Mouse (Mus musculus): ENCODE data around the gene Casq2. TPM values are rescaled to one million over a fixed set of nuclear protein-coding genes. Genes with fewer than 3 reads are reported as not detected.

Gene Casq2
- polyA plus RNA-seq, 1 experiment, result 49.1 TPM

DNA sequence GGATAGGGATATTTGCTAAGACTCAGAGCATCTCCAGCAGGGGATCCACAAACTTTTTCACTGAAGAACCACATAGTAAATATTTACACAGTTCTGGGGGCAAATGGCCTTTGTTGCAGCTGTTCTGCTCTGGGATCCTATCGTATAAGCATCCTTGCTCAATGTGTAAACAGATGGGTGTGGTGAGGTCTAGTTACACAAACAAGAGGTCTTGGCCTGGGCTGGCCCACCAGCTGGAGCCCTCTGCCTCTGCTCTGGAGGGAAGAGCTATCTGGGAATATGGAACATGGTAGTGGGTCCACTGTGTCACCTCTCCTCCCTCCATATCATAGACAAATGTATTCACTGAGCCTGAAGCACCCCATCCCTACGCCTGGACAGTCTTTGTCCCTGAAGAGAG, 40.9 kb downstream of the Casq2 start:
- no peak for DNase-seq
- 92% methylated on average over 2 of the region's 2 CpGs for WGBS
- Histone ChIP-seq H3K27ac (ENCODE audit: insufficient read depth, low read length) (no peak overlapping the region), H3K4me1 (ENCODE audit: control insufficient read depth, insufficient read depth, low read length) (peaks cover 5% of the 10 kb centered on the region; the same call in 1 of the 2 replicates), H3K4me3 (replicated peaks; ENCODE audit: insufficient read depth, low read depth, low read length) (no peak overlapping the region), H3K27me3 (ENCODE audit: control insufficient read depth, insufficient read depth, low read length) (no peaks in the 10 kb centered on the region)
- TF ChIP-seq CTCF (IDR thresholded peaks at IDR 0.05; ENCODE audit: borderline replicate concordance, insufficient read depth, low read depth, low read length) (no peak), POLR2A (IDR thresholded peaks at IDR 0.05; ENCODE audit: borderline replicate concordance, insufficient read depth, low read length) (no peak)

DNA sequence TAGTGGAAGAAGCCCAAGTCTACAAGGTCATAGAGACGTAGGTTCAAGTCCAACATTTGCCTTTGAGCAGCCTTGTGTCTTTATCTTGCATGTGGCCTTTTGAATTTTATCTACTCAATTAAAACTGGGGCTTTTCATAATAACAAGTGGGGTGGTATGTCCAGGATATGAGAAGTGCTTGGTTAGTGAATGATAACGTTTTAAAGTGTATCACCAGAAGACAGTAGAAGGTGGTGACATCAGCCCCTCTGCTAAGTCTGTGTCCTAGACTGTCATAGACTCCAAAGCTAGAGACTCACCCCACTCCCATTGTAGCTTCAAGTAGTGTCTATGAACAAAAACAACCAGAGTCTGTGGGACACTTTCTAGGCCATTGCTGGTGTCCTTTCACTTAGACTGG, 42.0 kb downstream of the Casq2 start:
- Histone ChIP-seq H3K27me3 (ENCODE audit: control insufficient read depth, insufficient read depth, low read length) (no peaks in the 10 kb centered on the region), H3K4me1 (ENCODE audit: control insufficient read depth, insufficient read depth, low read length) (peaks cover 5% of the 10 kb centered on the region; the same call in 1 of the 2 replicates), H3K27ac (ENCODE audit: insufficient read depth, low read length) (no peak overlapping the region), H3K4me3 (replicated peaks; ENCODE audit: insufficient read depth, low read depth, low read length) (no peak overlapping the region)
- DNase-seq, result no peak
- WGBS, result 93% methylated on average over 2 of the region's 2 CpGs
- no peak for TF ChIP-seq CTCF (IDR thresholded peaks at IDR 0.05; ENCODE audit: borderline replicate concordance, insufficient read depth, low read depth, low read length)
- no peak for TF ChIP-seq POLR2A (IDR thresholded peaks at IDR 0.05; ENCODE audit: borderline replicate concordance, insufficient read depth, low read length)

DNA sequence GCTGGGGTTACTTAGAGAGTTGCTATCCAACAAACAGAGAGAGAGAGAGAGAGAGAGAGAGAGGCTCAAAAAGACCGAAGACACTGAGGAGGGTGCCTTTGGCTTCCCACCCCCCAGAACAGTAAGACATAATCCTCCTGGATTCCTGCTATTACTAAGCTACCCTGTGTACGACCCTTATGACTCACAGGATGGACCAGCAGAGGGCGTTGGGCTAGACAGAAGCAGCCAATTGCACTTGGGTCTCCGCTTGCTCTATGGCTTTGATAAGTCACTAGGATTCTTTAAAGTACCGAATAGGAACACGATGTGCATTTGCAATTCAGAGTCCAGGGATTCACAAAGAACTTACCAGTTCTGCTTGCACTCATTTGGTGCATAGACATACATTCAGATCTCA, 44.3 kb downstream of the Casq2 start:
- H3K27me3 ChIP-seq (ENCODE audit: control insufficient read depth, insufficient read depth, low read length), result no peaks in the 10 kb centered on the region
- DNase-seq, result no peak
- TF ChIP-seq CTCF (IDR thresholded peaks at IDR 0.05; ENCODE audit: borderline replicate concordance, insufficient read depth, low read depth, low read length) (no peak), POLR2A (IDR thresholded peaks at IDR 0.05; ENCODE audit: borderline replicate concordance, insufficient read depth, low read length) (no peak)
- H3K4me3 ChIP-seq (replicated peaks; ENCODE audit: insufficient read depth, low read depth, low read length), result no peak overlapping the region
- no peak overlapping the region for H3K27ac ChIP-seq (ENCODE audit: insufficient read depth, low read length)
- H3K4me1 ChIP-seq (ENCODE audit: control insufficient read depth, insufficient read depth, low read length), result peaks cover 2% of the 10 kb centered on the region; the same call in 1 of the 2 replicates
- 71% methylated on average over 6 of the region's 6 CpGs for WGBS

DNA sequence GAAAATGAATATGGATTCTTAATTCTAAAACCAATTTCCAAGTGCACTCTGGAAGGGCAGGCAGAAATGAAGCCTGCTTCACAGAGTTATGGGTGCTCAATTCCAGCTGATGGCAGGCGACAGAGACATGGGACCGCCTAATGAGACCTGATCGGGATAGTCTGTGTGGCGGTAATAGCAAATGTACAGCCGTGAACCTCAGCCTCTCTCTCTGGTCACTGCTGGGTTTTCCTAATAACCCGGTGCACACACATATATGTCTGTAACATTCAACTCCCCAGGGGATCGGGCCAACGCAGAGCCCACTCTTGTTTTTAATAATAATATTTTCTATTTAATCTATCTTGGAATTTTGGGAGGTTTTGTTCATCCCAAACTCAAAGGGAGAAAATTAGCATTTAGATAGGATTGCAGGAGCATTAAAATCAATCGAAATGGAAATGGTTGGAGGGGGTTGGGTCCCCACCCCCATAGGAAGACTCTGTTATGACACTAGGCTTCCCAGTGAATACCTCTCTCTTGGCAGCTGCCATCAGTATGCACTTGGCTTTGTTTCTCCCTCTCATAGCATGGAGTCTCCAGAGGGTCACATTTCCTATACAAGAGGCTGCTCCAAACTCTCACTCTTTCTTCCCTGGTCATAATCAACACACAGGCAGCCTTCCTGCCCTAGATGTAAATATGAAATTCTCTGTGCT, 45.6 kb downstream of the Casq2 start:
- no peak for TF ChIP-seq POLR2A (IDR thresholded peaks at IDR 0.05; ENCODE audit: borderline replicate concordance, insufficient read depth, low read length)
- TF ChIP-seq CTCF (IDR thresholded peaks at IDR 0.05; ENCODE audit: borderline replicate concordance, insufficient read depth, low read depth, low read length), result no peak
- no peak overlapping the region for H3K27ac ChIP-seq (ENCODE audit: insufficient read depth, low read length)
- H3K4me1 ChIP-seq (ENCODE audit: control insufficient read depth, insufficient read depth, low read length), result no peaks in the 10 kb centered on the region
- DNase-seq, result no peak
- 91% methylated on average over 9 of the region's 9 CpGs for WGBS
- no peak overlapping the region for H3K4me3 ChIP-seq (replicated peaks; ENCODE audit: insufficient read depth, low read depth, low read length)
- no peaks in the 10 kb centered on the region for H3K27me3 ChIP-seq (ENCODE audit: control insufficient read depth, insufficient read depth, low read length)

DNA sequence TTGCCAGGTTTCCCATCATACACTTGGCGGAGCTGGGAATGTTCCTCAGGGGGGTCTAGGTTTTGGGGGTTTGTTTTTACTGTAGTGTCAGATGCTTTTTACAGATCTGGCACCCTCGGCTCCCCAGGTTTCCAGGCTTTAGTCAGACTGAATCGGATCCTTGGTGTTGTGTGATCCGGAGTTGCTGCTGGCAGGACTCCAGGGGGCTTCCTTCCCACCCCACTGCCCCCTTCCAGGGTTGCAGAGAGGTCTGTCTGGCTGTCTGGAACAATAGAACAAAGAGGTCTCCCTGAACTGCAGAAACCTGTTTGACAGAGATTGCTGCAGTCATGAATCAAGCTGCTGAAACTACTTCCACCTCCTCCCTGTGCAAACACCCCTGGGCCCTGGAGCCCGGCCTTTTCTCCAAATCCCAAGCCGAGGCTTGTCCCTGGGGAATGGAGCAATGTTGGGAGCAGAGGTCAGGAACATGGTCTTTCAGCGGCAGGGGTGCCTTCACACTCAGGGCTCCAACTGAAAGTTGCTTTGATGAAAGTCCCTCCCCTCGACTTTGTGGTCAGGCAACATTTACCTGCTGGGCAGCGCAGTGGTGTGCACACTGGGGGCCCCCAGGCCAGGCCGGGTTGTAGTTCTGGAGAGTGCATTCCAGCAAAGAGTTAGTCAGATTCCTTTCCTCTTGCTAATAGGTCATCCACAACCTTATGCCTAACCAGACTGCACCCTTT, 49.3 kb downstream of the Casq2 start:
- no peaks in the 10 kb centered on the region for H3K27me3 ChIP-seq (ENCODE audit: control insufficient read depth, insufficient read depth, low read length)
- WGBS, result 44% methylated on average over 10 of the region's 10 CpGs
- H3K27ac ChIP-seq (ENCODE audit: insufficient read depth, low read length), result no peak overlapping the region
- no peaks in the 10 kb centered on the region for H3K4me1 ChIP-seq (ENCODE audit: control insufficient read depth, insufficient read depth, low read length)
- no peak for TF ChIP-seq POLR2A (IDR thresholded peaks at IDR 0.05; ENCODE audit: borderline replicate concordance, insufficient read depth, low read length)
- TF ChIP-seq CTCF (IDR thresholded peaks at IDR 0.05; ENCODE audit: borderline replicate concordance, insufficient read depth, low read depth, low read length), result no peak
- no peak for DNase-seq
- H3K4me3 ChIP-seq (replicated peaks; ENCODE audit: insufficient read depth, low read depth, low read length), result no peak overlapping the region

DNA sequence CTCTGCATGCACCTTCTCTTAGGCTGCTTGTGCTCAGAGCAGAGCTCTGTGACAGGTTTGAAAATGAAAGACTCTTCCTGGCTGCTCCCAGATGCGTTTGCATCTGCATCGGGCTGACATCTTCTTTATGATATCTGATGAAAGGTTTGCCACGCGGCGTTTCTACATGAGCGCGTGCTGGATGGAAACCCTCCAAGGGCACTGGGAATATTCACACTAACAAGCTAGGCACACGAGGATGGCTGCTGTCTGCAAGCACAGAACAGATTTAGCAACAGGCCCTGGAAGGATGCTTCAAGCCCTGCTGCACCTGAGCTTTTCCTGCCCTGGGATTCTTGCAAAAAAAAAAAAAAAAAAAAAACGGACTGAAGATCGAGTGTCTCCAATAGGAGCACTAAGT, 50.9 kb downstream of the Casq2 start:
- H3K27ac ChIP-seq (ENCODE audit: insufficient read depth, low read length), result no peak overlapping the region
- WGBS, result 83% methylated on average over 10 of the region's 10 CpGs

DNA sequence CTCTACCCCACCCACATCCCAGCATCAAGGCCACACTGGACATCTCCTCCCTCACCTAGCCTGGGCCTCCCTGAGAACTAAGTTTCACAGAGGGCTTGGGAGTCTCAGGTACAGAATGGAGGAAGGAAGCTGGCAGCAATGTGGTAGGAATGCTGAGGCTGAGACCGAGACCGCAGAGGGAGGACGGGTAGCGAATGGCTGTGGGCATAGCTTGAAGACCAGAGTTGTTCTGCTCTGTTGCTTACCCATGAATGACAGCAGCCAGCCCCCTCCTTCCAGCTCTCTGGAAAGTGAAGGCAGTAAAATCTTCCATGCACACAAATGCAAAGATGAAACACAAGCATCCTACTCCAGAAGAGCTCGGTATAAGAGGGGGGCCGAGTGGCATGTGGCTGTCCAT, 52.7 kb downstream of the Casq2 start:
- Histone ChIP-seq H3K4me3 (replicated peaks; ENCODE audit: insufficient read depth, low read depth, low read length) (no peak overlapping the region), H3K27me3 (ENCODE audit: control insufficient read depth, insufficient read depth, low read length) (no peaks in the 10 kb centered on the region), H3K27ac (ENCODE audit: insufficient read depth, low read length) (no peak overlapping the region), H3K4me1 (ENCODE audit: control insufficient read depth, insufficient read depth, low read length) (no peaks in the 10 kb centered on the region)
- 80% methylated on average over 6 of the region's 6 CpGs for WGBS
- DNase-seq, result no peak
- TF ChIP-seq CTCF (IDR thresholded peaks at IDR 0.05; ENCODE audit: borderline replicate concordance, insufficient read depth, low read depth, low read length), result no peak
- no peak for TF ChIP-seq POLR2A (IDR thresholded peaks at IDR 0.05; ENCODE audit: borderline replicate concordance, insufficient read depth, low read length)

More for the DNA sequence above, 50.9 kb downstream of the Casq2 start:
- no peak for DNase-seq
- H3K4me1 ChIP-seq (ENCODE audit: control insufficient read depth, insufficient read depth, low read length), result no peaks in the 10 kb centered on the region
- no peak overlapping the region for H3K4me3 ChIP-seq (replicated peaks; ENCODE audit: insufficient read depth, low read depth, low read length)
- TF ChIP-seq POLR2A (IDR thresholded peaks at IDR 0.05; ENCODE audit: borderline replicate concordance, insufficient read depth, low read length) (no peak), CTCF (IDR thresholded peaks at IDR 0.05; ENCODE audit: borderline replicate concordance, insufficient read depth, low read depth, low read length) (no peak)
- no peaks in the 10 kb centered on the region for H3K27me3 ChIP-seq (ENCODE audit: control insufficient read depth, insufficient read depth, low read length)

DNA sequence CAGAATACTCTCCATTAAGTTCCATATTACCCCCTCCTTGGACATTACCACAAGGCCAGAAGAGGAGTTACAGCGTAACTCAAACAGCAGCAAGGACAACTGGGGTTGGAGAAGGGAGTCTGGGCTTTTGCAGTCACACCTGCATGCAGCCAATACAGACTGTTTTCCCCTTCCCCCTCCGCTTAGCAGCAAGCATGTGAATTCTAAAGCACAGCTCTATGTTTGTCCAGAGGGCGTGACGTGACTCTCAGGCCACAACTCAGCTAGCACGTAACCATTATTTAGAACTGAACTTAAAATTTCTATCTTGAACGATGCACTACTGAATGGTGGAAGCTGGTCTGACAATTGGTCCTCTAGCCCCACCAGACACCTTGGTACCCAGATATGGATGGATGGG, 54.4 kb downstream of the Casq2 start:
- no peak for DNase-seq
- WGBS, result 92% methylated on average over 6 of the region's 6 CpGs
- Histone ChIP-seq H3K4me1 (ENCODE audit: control insufficient read depth, insufficient read depth, low read length) (no peaks in the 10 kb centered on the region), H3K4me3 (replicated peaks; ENCODE audit: insufficient read depth, low read depth, low read length) (no peak overlapping the region), H3K27me3 (ENCODE audit: control insufficient read depth, insufficient read depth, low read length) (no peaks in the 10 kb centered on the region), H3K27ac (ENCODE audit: insufficient read depth, low read length) (no peak overlapping the region)
- TF ChIP-seq CTCF (IDR thresholded peaks at IDR 0.05; ENCODE audit: borderline replicate concordance, insufficient read depth, low read depth, low read length) (no peak), POLR2A (IDR thresholded peaks at IDR 0.05; ENCODE audit: borderline replicate concordance, insufficient read depth, low read length) (no peak)
